Mouse (Mus musculus) layer of hippocampus, postnatal 36 days (tissue): Measurements from ENCODE around the gene Siah1b. TPM values are rescaled to one million over a fixed set of nuclear protein-coding genes. Genes with fewer than 3 reads are reported as not detected.

Source experiments
- DNase-seq, 2 experiments: peaks; one replicate each; pipeline ENCODE4 v3.0.0; 2022
- total RNA-seq, 2 experiments: library from RNA; stranded (reverse); gene quantifications; 2 replicates each; pipeline ENCODE4 v1.2.3; 2021

Gene Siah1b
- total RNA-seq, 2 experiments from 2014 or later = 9.5 to 14.8 TPM

- peak; percentile 47 to 49 for DNase-seq
These were observed 48.5 kb downstream of the Siah1b start, which contains the start of gene Car5b for GRCm38 (mm10) chrX:164027607-164028289. Car5b (minus strand) TSS chrX:164027997.

Other genes with a start within 250 kb of the Siah1b start
- gene Ap1s2, start 167.5 kb downstream of the Siah1b start, total RNA-seq = 10 to 100 TPM; 40.7 to 42.4 TPM
- gene Zrsr2, start 117.8 kb downstream of the Siah1b start, total RNA-seq = 10 to 100 TPM; 46.1 to 50.0 TPM
- gene Car5b, start 48.5 kb downstream of the Siah1b start, total RNA-seq = 1 to 10 TPM; 2.6 to 3.9 TPM
- gene Cltrn, start 12.3 kb upstream of the Siah1b start, total RNA-seq = not detected
- gene Ace2, start 62.8 kb upstream of the Siah1b start, total RNA-seq = 1 to 10 TPM; 1.1 to 1.3 TPM
- under 1 TPM; 0.70 to 0.81 TPM for gene Bmx, start 181.7 kb upstream of the Siah1b start, total RNA-seq
- 1 to 10 TPM; 5.8 to 6.6 TPM for gene Pir, start 192.9 kb upstream of the Siah1b start, total RNA-seq